Mouse (Mus musculus) cerebellum, postnatal 10 days (tissue): Measurements from ENCODE around the gene Nfatc3.

Experiments used
- DNase-seq, 2 experiments: peaks; one replicate each; pipeline ENCODE4 v3.0.0; 2021; ENCODE audit warnings: mixed read lengths in 2 of 2

Gene Nfatc3

DNA sequence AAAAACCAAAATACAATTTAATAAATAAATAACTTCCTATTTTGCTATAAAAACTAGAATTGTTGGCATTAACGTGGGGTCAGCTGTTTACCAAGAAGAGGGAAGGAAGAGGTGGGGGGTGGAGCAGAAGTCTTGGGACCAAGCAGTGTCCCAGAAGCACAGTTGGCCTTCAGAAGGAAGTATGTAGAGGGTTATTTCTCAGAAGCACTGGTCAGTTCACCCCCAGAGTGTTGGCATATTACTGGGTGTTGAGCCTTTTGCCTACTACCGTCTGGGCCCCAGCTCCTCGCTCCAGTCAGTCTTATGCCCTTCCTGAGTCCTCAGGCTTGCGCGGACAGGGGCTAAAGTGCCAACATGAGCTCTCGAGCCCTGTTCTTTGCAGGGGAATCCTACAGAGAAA, 90.4 kb downstream of the Nfatc3 start:
- DNase-seq, result no peak

GRCm38 (mm10) chr8:106149801-106150652, 91.4 kb downstream of the Nfatc3 start, which contains the start of gene Pla2g15:
Pla2g15 (plus strand) TSS chr8:106150399.
- DNase-seq, result peak; percentile 93 to 96

DNA sequence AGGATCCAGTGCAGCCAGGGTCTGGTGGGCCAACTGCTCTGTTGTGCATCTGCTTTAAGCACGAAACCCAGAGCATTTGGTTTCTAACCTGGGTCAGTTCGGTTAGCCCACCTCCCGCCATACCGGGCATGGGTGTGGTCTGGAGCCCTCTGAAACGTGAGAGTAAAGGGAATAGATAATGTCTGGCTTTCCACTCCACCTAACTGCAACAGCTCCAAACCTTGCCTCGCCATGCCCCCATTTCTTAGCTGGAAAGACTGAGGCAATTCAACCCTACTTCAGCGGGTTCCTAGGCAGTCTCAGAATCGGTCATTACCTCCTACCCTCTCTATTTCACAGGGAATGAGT, 92.0 kb downstream of the Nfatc3 start:
- DNase-seq, result no peak

DNA sequence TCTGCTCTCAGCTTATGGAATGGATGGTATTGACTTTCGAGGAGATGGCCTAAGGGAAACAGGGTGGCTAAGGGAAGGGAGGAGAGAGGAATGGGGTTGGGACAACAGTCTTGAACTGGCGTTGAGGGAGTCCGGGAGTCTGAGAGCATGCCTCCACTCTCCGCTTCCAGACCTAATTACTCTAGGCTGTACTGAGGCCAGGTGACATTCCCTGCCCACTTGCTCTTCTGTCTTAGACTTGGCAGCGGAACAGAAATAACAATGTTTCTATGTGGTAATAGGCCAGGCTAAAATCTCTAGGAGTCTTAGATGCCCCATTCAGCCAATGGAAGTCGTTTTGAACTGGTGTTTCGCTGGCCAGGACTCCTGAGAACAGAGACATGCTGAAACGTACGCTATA, 92.4 kb downstream of the Nfatc3 start:
- DNase-seq, result no peak

DNA sequence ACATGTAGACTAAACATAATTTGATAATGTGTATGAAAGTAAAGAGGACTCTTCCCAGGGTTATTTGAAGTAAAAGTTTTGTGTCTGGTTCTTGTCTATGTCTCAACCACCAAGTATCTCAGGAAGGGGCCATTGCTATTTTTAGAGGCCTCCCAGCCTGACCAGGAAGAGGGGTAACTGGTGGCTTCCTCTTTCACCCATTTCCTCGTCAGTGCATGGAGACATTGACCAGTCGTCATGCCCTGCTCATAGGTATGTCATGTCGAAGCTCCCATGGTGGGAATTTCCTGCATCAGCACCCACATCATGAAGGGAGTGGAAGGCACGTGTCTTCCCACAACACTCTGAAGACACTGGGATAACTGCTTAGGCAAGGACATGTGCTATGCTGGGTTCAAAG, 94.2 kb downstream of the Nfatc3 start:
- DNase-seq, result no peak

GRCm38 (mm10) chr8:106157419-106157818, 98.8 kb downstream of the Nfatc3 start:
- no peak for DNase-seq

- DNase-seq, result no peak
Observed at GRCm38 (mm10) chr8:106158381-106158780, 99.7 kb downstream of the Nfatc3 start.

- no peak for DNase-seq
Observed at GRCm38 (mm10) chr8:106159876-106160275, 101.2 kb downstream of the Nfatc3 start.

GRCm38 (mm10) chr8:106163251-106163650, 104.6 kb downstream of the Nfatc3 start:
- no peak for DNase-seq

DNA sequence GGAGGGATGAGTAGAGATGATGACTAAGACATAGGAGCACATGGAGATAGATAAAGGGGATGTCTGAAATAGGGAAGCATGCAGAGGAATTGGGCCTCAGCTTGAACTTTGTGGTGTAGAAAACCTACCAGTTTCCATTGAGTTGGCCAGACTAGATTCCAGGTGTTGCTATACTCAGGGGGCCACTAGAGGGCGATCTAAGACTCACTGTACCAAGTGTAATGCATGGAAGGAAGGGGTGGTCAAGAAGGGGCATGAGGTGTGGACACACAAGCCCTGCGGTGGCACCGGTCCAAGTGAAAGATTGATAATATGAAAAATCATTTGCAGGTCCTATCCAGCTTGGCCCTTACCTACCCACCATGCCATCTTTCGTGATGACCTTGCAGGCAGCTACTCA, 106.8 kb downstream of the Nfatc3 start:
- DNase-seq, result peak; percentile 88 to 91

- peak; percentile 92 to 94 for DNase-seq
Observed at GRCm38 (mm10) chr8:106168356-106169016, 109.8 kb downstream of the Nfatc3 start, which contains the start of gene Slc7a6. Slc7a6 (plus strand) TSS chr8:106168857.

- no peak for DNase-seq
Observed at GRCm38 (mm10) chr8:106169017-106169933, 110.6 kb downstream of the Nfatc3 start.

- DNase-seq, result peak in 1 of 2 experiments; percentile 21
Observed at GRCm38 (mm10) chr8:106169934-106170480, 111.4 kb downstream of the Nfatc3 start.

- no peak for DNase-seq
Observed at GRCm38 (mm10) chr8:106173566-106173965, 114.9 kb downstream of the Nfatc3 start.

DNA sequence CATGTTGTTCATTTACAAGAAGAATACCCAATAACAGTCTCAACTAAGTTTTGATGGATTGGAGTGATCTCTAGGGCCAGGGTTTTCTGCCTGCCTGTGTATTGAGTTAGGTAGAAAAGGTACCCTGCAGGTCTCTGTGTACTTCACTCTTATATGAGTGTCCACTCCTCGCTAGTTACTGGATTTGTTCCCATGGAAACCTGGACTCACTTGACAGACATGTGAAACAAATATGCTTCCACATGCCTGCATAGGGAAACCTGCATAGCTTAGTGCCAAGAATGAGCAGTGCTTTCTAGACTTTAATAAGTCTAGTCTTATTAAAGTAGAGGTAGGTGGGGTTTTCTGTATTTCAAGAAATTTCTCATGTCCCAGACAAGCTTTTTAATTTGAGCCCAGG, 118.3 kb downstream of the Nfatc3 start:
- DNase-seq, result no peak

DNA sequence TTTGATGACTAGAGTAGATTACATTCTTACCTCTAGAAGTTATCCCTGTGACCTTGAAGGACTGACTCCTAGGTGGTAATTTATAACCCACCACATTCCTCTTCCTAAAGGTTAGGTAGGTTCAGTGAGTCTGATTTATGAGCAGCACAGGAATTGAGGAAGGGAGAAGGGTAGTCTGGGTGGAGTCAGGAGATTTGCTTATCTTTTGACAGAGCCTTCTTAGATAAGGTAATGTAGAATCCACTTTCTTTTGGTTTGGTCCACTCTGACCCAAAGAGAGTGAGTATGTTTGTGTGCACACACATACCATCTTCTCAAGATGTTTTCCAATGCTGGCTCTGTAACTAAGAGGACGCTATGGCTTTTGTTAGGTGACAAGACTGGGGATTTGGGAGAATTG, 119.0 kb downstream of the Nfatc3 start:
- DNase-seq, result no peak

GRCm38 (mm10) chr8:106178428-106178827, 119.8 kb downstream of the Nfatc3 start:
- DNase-seq, result no peak
